Mouse (Mus musculus) thymus, postnatal 4 days (tissue): ENCODE data around the gene Ifi214.
"Not testable (repeated sequence)": the region's sequence is repeated elsewhere in the genome, so short reads cannot be mapped to it uniquely, and the experiment has no call there.

Experiments used
- DNase-seq: peaks from one replicate; pipeline ENCODE4 v3.0.0; 2021

Gene Ifi214

GRCm38 (mm10) chr1:173535791-173536190, at the start of gene Ifi214:
Gene Ifi214 (minus strand): TSS chr1:173535957.
- DNase-seq = not testable (repeated sequence)

- no peak for DNase-seq
Observed at GRCm38 (mm10) chr1:173579921-173580585, 44.3 kb upstream of the Ifi214 start.

GRCm38 (mm10) chr1:173579079-173579478, 43.3 kb upstream of the Ifi214 start:
- no peak for DNase-seq

- DNase-seq = not testable (repeated sequence)
Observed at GRCm38 (mm10) chr1:173550491-173551050, 14.8 kb upstream of the Ifi214 start.

GRCm38 (mm10) chr1:173548798-173549197, 13.0 kb upstream of the Ifi214 start:
- not testable (repeated sequence) for DNase-seq

- no peak for DNase-seq
Observed at GRCm38 (mm10) chr1:173521452-173521851, 14.3 kb downstream of the Ifi214 start.

GRCm38 (mm10) chr1:173510595-173510994, 25.2 kb downstream of the Ifi214 start:
- DNase-seq = not testable (repeated sequence)

- DNase-seq = not testable (repeated sequence)
Observed at GRCm38 (mm10) chr1:173491483-173491882, 44.3 kb downstream of the Ifi214 start.

- DNase-seq = peak; percentile 26
Observed at GRCm38 (mm10) chr1:173490812-173491480, 44.8 kb downstream of the Ifi214 start, which contains the start of gene Ifi206. Gene Ifi206 (minus strand): TSS chr1:173491041.

GRCm38 (mm10) chr1:173481182-173481574, 54.6 kb downstream of the Ifi214 start:
- DNase-seq = not testable (repeated sequence)

- not testable (repeated sequence) for DNase-seq
Observed at GRCm38 (mm10) chr1:173480399-173481181, 55.2 kb downstream of the Ifi214 start.
